Mouse (Mus musculus): ENCODE data around the gene Hdac10.

GRCm38 (mm10) chr15:89138531-89138930, 10.0 kb upstream of the Hdac10 start:
- TF ChIP-seq GATA1 (IDR thresholded peaks at IDR 0.05; ENCODE audit: low read length) (no peak), TAL1 (IDR thresholded peaks at IDR 0.05; ENCODE audit: low read length) (no peak)

Data from erythroblast, embryonic 14.5 days (primary cell).